Mouse (Mus musculus) G1E (cell line): ENCODE data around the gene Dscam. TPM values are rescaled to one million over a fixed set of nuclear protein-coding genes. Genes with fewer than 3 reads are reported as not detected.

ENCODE experiments used
- ATAC-seq: 2 replicates; pipeline ENCODE4 v1.8.0; 2016; ENCODE audit warnings: mild to moderate bottlenecking; ENCODE audit not compliant: insufficient number of reproducible peaks, poor library complexity, low FRiP score, severe bottlenecking; ENCODE audit errors: extremely low read depth
- DNase-seq: peaks from one replicate; pipeline ENCODE4 v3.0.0; 2012; ENCODE audit warnings: low spot score
- H3K27me3 ChIP-seq: 2 replicates; pipeline ENCODE4 v1.6.1; 2012; ENCODE audit warnings: mild to moderate bottlenecking, low read length, inconsistent platforms; ENCODE audit not compliant: insufficient read depth
- H3K36me3 ChIP-seq: replicated peaks from 2 replicates; pipeline ENCODE3; 2012; ENCODE audit warnings: mild to moderate bottlenecking, inconsistent platforms
- H3K4me1 ChIP-seq: 2 replicates; pipeline ENCODE4 v1.6.1; 2012; ENCODE audit warnings: low read depth, low read length, inconsistent platforms, mixed read lengths; ENCODE audit not compliant: insufficient read depth
- H3K4me3 ChIP-seq: 2 replicates; pipeline ENCODE4 v1.5.1; 2012; ENCODE audit warnings: low read depth, mild to moderate bottlenecking, inconsistent platforms, low read length, moderate library complexity, mixed read lengths
- H3K9me3 ChIP-seq: replicated peaks from 2 replicates; pipeline ENCODE4 v1.6.1; 2012; ENCODE audit warnings: inconsistent platforms
- CTCF ChIP-seq: IDR thresholded peaks from 2 replicates; pipeline ENCODE4 v1.5.1; 2012; ENCODE audit warnings: low read depth, low read length, inconsistent platforms, mixed read lengths
- GATA1 ChIP-seq: IDR thresholded peaks from 2 replicates; pipeline ENCODE4 v1.6.1; 2012; ENCODE audit warnings: borderline replicate concordance, low read length, inconsistent platforms, mixed read lengths
- GATA2 ChIP-seq: IDR thresholded peaks from 2 replicates; pipeline ENCODE4 v1.6.1; 2012; ENCODE audit warnings: low read depth, low read length, inconsistent platforms, borderline replicate concordance
- POLR2AphosphoS5 ChIP-seq: IDR thresholded peaks from 2 replicates; pipeline ENCODE4 v1.6.1; 2012; ENCODE audit warnings: low read depth, low read length, inconsistent platforms; ENCODE audit not compliant: insufficient replicate concordance
- TAL1 ChIP-seq: conservative IDR thresholded peaks from 2 replicates; pipeline ENCODE4 v1.6.1; 2012; ENCODE audit warnings: low read depth, low read length, inconsistent platforms, mixed read lengths
- polyA plus RNA-seq: library from polyadenylated mRNA; stranded (reverse); fragments of >175 nt; gene quantifications from 2 replicates; pipeline ENCODE4 v1.2.3, GENCODE M21; 2012
- total RNA-seq, 2 experiments: library from RNA; stranded (forward) in 1 of 2; stranded (reverse) in 1 of 2; fragments of 200-1000 nt in 1 of 2; fragments of >200 nt in 1 of 2; fragmentation: Nextera tagmentation in 1 of 2; gene quantifications; 2 replicates each; pipeline ENCODE4 v1.2.3; 2014 to 2017

Dscam gene
- total and polyA plus RNA-seq, 3 experiments: under 0.01 TPM; not detected in 2

DNA sequence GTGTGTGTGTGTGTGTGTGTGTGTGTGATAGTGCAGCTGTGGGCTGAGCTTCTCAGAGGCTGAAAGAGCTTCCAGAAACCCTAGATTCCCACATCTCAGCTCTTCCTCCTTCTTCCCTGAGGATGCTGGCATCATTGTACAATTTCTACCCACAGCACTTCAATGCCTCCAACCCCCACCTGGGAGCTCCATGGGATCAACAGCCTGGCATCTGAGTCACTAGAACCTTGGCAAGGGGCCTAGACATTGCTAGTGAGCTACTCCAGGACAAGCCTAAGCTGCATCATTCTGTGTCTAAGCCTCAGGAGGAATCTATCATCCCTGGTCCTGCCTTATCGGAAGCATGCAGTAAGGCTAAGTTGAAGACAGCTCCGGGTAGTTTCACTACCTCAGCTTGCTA lies 73.8 kb downstream of the Dscam start:
- no peaks in the 10 kb centered on the region for H3K9me3 ChIP-seq
- TF ChIP-seq POLR2AphosphoS5: no peak
- no peak for TF ChIP-seq GATA2
- no peak for TF ChIP-seq TAL1
- no peak for TF ChIP-seq CTCF
- TF ChIP-seq GATA1: no peak
- H3K4me1 ChIP-seq: no peaks in the 10 kb centered on the region
- H3K27me3 ChIP-seq: no peaks in the 10 kb centered on the region
- H3K4me3 ChIP-seq: no peak overlapping the region
- no peaks in the 10 kb centered on the region for H3K36me3 ChIP-seq
- ATAC-seq (no peak), DNase-seq (no peak)

- TF ChIP-seq POLR2AphosphoS5 (no peak), CTCF (no peak), TAL1 (no peak), GATA1 (no peak), GATA2 (no peak)
- DNase-seq: no peak
- no peak for ATAC-seq
- Histone ChIP-seq H3K4me3 (no peak overlapping the region), H3K9me3 (no peaks in the 10 kb centered on the region), H3K27me3 (no peaks in the 10 kb centered on the region), H3K4me1 (no peaks in the 10 kb centered on the region), H3K36me3 (no peaks in the 10 kb centered on the region)
These were observed 75.1 kb downstream of the Dscam start for GRCm38 (mm10) chr16:97095496-97095895.

DNA sequence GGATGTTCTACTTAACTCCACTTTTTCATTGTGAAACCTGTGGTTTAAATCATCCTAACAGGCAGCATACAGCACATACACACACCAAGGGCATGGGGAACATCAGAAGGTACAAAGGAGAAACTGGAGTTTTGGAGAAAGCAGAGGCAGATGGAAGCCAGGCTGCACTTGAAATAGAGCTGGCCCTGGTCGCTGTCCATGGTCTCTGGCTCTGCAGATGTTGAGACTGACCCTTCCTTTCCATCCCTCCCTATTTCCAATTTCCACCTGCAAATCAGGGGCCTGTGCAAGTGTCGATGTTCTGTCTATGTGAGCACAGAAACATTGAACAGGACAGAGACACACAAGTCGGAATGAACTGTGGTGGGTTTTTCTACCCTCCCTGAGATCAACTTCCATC lies 81.2 kb downstream of the Dscam start:
- DNase-seq (no peak), ATAC-seq (no peak)
- no peaks in the 10 kb centered on the region for H3K36me3 ChIP-seq
- H3K9me3 ChIP-seq: no peaks in the 10 kb centered on the region
- TF ChIP-seq CTCF (no peak), GATA2 (no peak), POLR2AphosphoS5 (no peak), TAL1 (no peak), GATA1 (no peak)
- no peaks in the 10 kb centered on the region for H3K4me1 ChIP-seq
- no peak overlapping the region for H3K4me3 ChIP-seq
- no peaks in the 10 kb centered on the region for H3K27me3 ChIP-seq

GRCm38 (mm10) chr16:97083694-97084093 lies 86.9 kb downstream of the Dscam start:
- Histone ChIP-seq H3K36me3 (no peaks in the 10 kb centered on the region), H3K4me1 (no peaks in the 10 kb centered on the region), H3K4me3 (no peak overlapping the region), H3K9me3 (no peaks in the 10 kb centered on the region), H3K27me3 (no peaks in the 10 kb centered on the region)
- DNase-seq: no peak
- ATAC-seq: no peak
- no peak for TF ChIP-seq TAL1
- no peak for TF ChIP-seq GATA2
- TF ChIP-seq GATA1: no peak
- no peak for TF ChIP-seq POLR2AphosphoS5
- no peak for TF ChIP-seq CTCF

DNA sequence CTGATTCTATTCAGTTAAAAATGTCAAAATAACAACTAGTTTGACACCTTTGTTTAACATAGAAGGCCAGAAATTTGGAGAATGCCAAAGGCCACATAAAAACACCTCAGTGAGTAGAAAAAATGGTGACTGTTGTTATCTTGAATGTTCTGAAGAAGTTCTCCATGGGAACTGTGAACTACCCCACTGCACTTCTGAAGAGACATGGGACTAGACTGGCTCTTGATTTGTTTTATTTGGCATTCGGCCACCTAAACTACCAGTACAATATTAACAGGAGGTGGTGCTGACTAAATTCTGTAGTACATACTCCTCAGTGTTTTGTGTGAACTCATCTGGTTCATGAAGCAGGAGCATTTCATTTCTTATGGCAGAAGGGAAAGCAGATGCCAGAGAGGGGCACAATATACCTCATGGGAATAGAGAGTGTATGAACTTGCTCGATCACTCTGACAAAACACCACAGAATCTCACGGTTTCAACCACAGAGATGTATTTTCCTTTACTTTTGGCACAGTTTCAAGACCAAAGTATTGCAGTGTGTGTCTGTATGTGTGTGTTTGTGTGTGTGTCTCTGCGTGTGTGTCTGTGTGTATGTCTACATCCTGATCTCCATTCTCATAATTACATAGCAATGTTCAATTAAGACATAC lies 94.5 kb downstream of the Dscam start:
- Histone ChIP-seq H3K27me3 (no peaks in the 10 kb centered on the region), H3K4me3 (no peak overlapping the region), H3K9me3 (no peaks in the 10 kb centered on the region), H3K36me3 (no peaks in the 10 kb centered on the region), H3K4me1 (no peaks in the 10 kb centered on the region)
- TF ChIP-seq GATA2 (no peak), GATA1 (no peak), TAL1 (no peak), CTCF (no peak), POLR2AphosphoS5 (no peak)
- ATAC-seq (no peak), DNase-seq (no peak)

- no peak for TF ChIP-seq POLR2AphosphoS5
- Histone ChIP-seq H3K4me1 (no peaks in the 10 kb centered on the region), H3K9me3 (no peaks in the 10 kb centered on the region), H3K27me3 (no peaks in the 10 kb centered on the region), H3K4me3 (no peak overlapping the region), H3K36me3 (no peaks in the 10 kb centered on the region)
- DNase-seq: no peak
- ATAC-seq: no peak
These were observed 95.2 kb downstream of the Dscam start for GRCm38 (mm10) chr16:97075137-97075902.

GRCm38 (mm10) chr16:97073847-97074246 lies 96.7 kb downstream of the Dscam start:
- Histone ChIP-seq H3K4me1 (no peaks in the 10 kb centered on the region), H3K4me3 (no peak overlapping the region), H3K9me3 (no peaks in the 10 kb centered on the region), H3K36me3 (no peaks in the 10 kb centered on the region), H3K27me3 (no peaks in the 10 kb centered on the region)
- ATAC-seq (no peak), DNase-seq (no peak)
- TF ChIP-seq CTCF (no peak), GATA2 (no peak), GATA1 (no peak), TAL1 (no peak), POLR2AphosphoS5 (no peak)
